Mouse (Mus musculus) heart, embryonic 16.5 days (tissue): Measurements from ENCODE around the gene Kbtbd2. TPM values are rescaled to one million over a fixed set of nuclear protein-coding genes. Genes with fewer than 3 reads are reported as not detected.

Source experiments
- ATAC-seq: fragments of 200-750 bp; cut with Nextera tagmentation; replicated peaks from 2 replicates; pipeline ENCODE4 v1.8.0; 2017; ENCODE audit warnings: moderate number of reproducible peaks; ENCODE audit not compliant: insufficient read depth, low FRiP score; ENCODE audit errors: extremely low read depth
- H3K27ac ChIP-seq: fragments of 300-500 bp; sonication (generic); 2 replicates; pipeline ENCODE4 v1.5.1; 2014; ENCODE audit warnings: mild to moderate bottlenecking, low read length, control low read depth, moderate library complexity
- H3K27me3 ChIP-seq: fragments of 300-500 bp; sonication (generic); 2 replicates; pipeline ENCODE4 v1.6.1; 2014; ENCODE audit warnings: low read length, mixed read lengths; ENCODE audit not compliant: control insufficient read depth, insufficient read depth
- H3K36me3 ChIP-seq: fragments of 300-500 bp; sonication (generic); 2 replicates; pipeline ENCODE4 v1.6.1; 2014; ENCODE audit not compliant: control insufficient read depth, insufficient read depth
- H3K4me1 ChIP-seq: fragments of 300-500 bp; sonication (generic); 2 replicates; pipeline ENCODE4 v1.6.1; 2014; ENCODE audit warnings: low read length, mixed read lengths; ENCODE audit not compliant: control insufficient read depth, insufficient read depth
- H3K4me2 ChIP-seq: fragments of 300-500 bp; sonication (generic); 2 replicates; pipeline ENCODE4 v1.6.1; 2014; ENCODE audit warnings: low read depth, mild to moderate bottlenecking, control low read depth, low read length
- H3K4me3 ChIP-seq: fragments of 300-500 bp; sonication (generic); 2 replicates; pipeline ENCODE4 v1.5.1; 2014; ENCODE audit warnings: mild to moderate bottlenecking, control low read depth, low read length
- H3K9ac ChIP-seq: fragments of 300-500 bp; sonication (generic); 2 replicates; pipeline ENCODE4 v1.6.1; 2014; ENCODE audit warnings: low read length, control low read depth
- H3K9me3 ChIP-seq: fragments of 300-500 bp; sonication (generic); replicated peaks from 2 replicates; pipeline ENCODE4 v1.6.1; 2016; ENCODE audit warnings: low read length; ENCODE audit not compliant: control insufficient read depth
- WGBS: fragments of 180-500 bp; shearing (Covaris S2); extraction: QIAGEN DNeasy Blood & Tissue Kit; methylation state at CpG from one replicate; pipeline ENCODE4 v1.1.7; 2014; 5-methylcytosine and 5-hydroxymethylcytosine counted together
- polyA plus RNA-seq: library from polyadenylated mRNA; unstranded; fragments of >200 nt; fragmentation: Nextera tagmentation; extraction: Ambion mirVana; gene quantifications from 2 replicates; pipeline ENCODE4 v1.2.1, GENCODE M21; 2015

Kbtbd2 gene
- polyA plus RNA-seq, 1 experiment from 2014 or later = 32.6 TPM

DNA sequence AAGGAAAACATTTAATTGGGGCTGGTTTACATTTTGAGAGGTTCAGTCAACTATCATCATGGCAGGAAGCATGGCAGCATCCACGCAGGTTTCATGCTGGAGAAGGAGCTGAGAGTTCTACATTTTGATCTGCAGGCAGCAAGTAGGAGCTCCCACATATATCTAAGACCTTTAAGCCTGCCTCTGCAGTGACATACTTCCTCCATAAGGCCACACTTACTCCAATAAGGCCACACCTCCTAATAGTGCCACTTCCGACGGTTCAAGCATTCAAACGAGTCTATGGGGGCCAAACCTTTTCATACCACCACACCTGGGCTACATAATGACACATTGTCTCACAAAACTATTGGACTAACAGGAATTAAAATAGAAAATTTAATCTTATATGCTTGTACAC lies 31.9 kb downstream of the Kbtbd2 start:
- H3K4me3 ChIP-seq = no peak overlapping the region
- no peak for ATAC-seq
- WGBS = 79% methylated on average over 4 of the region's 4 CpGs
- H3K27me3 ChIP-seq = no peaks in the 10 kb centered on the region
- peaks cover 8% of the 10 kb centered on the region for H3K4me1 ChIP-seq
- no peaks in the 10 kb centered on the region for H3K9me3 ChIP-seq
- H3K9ac ChIP-seq = no peak overlapping the region
- no peak overlapping the region for H3K4me2 ChIP-seq
- no peak overlapping the region for H3K27ac ChIP-seq
- peaks cover 8% of the 10 kb centered on the region for H3K36me3 ChIP-seq

DNA sequence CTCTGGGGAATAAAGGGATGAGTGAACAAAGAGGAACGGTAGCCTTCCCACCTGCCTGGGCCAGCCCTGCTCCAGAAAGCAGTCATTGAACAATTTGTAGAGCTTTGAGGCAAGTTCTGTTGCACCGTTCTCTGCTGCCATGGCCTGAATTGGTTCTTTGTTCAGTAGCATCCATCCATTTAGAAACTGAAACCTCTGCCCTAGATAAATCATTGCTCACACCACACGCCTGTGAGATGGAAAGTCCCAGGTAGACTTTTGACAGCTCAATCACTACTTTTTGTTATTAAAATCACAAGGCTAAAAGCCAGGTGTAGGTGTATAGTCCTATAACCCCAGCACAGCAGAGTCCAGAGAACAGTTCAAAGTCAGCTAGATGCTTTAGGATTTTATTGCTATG lies 32.3 kb downstream of the Kbtbd2 start:
- peaks cover 8% of the 10 kb centered on the region for H3K4me1 ChIP-seq
- H3K27me3 ChIP-seq = no peaks in the 10 kb centered on the region
- no peak overlapping the region for H3K27ac ChIP-seq
- H3K4me2 ChIP-seq = no peak overlapping the region
- no peak overlapping the region for H3K9ac ChIP-seq
- WGBS = 85% methylated on average over 3 of the region's 3 CpGs
- ATAC-seq = no peak
- no peak overlapping the region for H3K4me3 ChIP-seq
- no peaks in the 10 kb centered on the region for H3K9me3 ChIP-seq
- peaks cover 8% of the 10 kb centered on the region for H3K36me3 ChIP-seq

DNA sequence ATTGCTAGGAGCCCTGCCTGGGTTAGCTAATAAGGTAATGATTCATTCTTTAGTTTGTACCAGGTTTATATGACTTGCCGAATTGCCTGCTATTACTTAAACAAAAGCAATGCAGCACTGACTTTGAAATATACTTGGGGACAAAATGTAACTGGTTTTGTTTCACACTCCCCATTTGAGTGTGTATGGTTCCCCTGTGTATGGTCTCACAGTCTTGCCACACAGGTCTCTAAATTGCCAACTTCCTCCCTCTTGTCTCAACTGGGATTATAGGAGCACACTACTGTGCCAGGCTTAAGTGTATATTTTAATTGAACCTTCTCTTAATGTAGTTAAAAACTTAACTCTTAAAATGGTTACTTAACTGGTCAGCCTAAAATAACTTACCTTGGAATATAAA lies 38.3 kb downstream of the Kbtbd2 start:
- no peak for ATAC-seq
- Histone ChIP-seq H3K4me1 (peaks cover 8% of the 10 kb centered on the region), H3K36me3 (peaks cover 35% of the 10 kb centered on the region), H3K9me3 (no peaks in the 10 kb centered on the region), H3K4me3 (no peak overlapping the region), H3K27me3 (no peaks in the 10 kb centered on the region), H3K27ac (no peak overlapping the region), H3K4me2 (no peak overlapping the region), H3K9ac (no peak overlapping the region)
- WGBS = 95% methylated on average over 1 of the region's 1 CpGs

DNA sequence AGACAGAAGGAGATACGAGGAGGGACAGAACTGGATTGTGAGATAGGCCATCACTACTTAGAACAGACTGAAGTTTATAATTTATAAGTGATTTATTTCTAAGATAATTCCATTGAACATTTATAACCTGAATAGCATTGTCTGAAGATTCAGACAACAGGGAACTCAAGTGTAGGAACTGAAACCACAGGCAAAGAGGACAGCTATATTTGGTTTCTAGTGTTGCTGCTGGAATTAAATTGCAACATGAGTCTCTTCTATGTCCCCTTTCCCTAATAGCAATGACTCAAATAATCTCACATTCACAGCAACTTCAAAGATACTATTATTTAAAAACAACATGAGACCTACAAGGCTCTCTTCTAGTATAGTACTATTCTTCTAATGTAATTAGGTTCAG lies 41.5 kb downstream of the Kbtbd2 start:
- no peaks in the 10 kb centered on the region for H3K4me1 ChIP-seq
- H3K4me3 ChIP-seq = no peak overlapping the region
- no peak for ATAC-seq
- H3K9ac ChIP-seq = no peak overlapping the region
- no peaks in the 10 kb centered on the region for H3K9me3 ChIP-seq
- 78% methylated on average over 1 of the region's 1 CpGs for WGBS
- H3K27ac ChIP-seq = no peak overlapping the region
- peaks cover 35% of the 10 kb centered on the region for H3K36me3 ChIP-seq
- H3K27me3 ChIP-seq = no peaks in the 10 kb centered on the region
- no peak overlapping the region for H3K4me2 ChIP-seq

DNA sequence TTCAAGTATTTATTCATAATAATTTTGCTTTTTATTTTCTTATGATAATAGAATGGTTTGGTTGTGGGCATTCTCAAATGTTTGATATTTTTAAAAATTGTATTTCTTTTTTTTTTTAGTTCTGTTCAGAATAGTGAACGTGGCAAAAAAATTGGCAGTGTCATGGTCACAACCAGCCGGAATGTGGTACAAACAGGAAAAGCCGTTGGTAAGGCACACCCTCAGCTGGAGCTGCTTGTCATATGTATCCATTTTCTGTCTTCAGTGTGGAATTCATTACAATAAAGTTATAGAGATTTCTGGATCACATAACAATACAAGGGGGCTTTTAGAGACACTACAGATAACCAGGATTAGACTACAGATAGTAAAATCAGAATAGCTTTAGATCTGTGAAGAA lies 43.9 kb downstream of the Kbtbd2 start:
- no peak overlapping the region for H3K4me3 ChIP-seq
- no peak overlapping the region for H3K9ac ChIP-seq
- no peaks in the 10 kb centered on the region for H3K27me3 ChIP-seq
- H3K36me3 ChIP-seq = peaks cover 35% of the 10 kb centered on the region
- no peak overlapping the region for H3K27ac ChIP-seq
- no peak overlapping the region for H3K4me2 ChIP-seq
- 90% methylated on average over 3 of the region's 3 CpGs for WGBS
- ATAC-seq = no peak
- no peaks in the 10 kb centered on the region for H3K4me1 ChIP-seq
- H3K9me3 ChIP-seq = no peaks in the 10 kb centered on the region

DNA sequence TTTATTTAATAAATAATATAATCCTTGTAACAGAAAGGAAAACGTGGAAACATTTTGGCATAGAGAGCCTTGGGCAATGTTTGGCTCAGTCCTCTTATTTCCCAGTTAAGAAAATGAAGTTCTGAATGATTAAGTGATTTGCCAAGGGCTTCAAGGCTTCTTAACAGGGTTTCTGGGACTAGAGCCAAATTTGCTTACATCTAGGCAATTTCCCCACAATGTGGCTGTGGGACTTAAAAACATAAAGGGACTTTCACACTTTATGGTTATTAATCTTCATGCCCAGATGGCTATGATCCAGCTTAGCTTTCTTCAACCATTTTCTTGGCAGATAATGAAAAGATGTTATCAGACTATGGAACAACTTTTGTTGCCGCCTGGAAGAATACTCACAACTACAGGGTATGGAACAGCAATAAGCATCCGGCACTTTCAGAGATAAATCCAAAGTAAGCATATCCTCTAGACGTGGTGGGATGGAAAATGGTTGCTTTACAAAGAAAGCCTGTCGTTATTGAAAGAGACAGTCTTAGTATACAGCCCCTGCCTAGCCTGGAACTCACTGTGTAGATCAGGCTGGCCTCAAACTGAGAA lies 51.6 kb downstream of the Kbtbd2 start:
- Histone ChIP-seq H3K9me3 (no peaks in the 10 kb centered on the region), H3K27ac (peak overlapping the region; percentile 5; the same call in 1 of the 2 replicates), H3K36me3 (peaks cover 10% of the 10 kb centered on the region), H3K4me3 (no peak overlapping the region), H3K4me2 (no peak overlapping the region), H3K9ac (no peak overlapping the region), H3K27me3 (no peaks in the 10 kb centered on the region), H3K4me1 (no peaks in the 10 kb centered on the region)
- no peak for ATAC-seq
- 60% methylated on average over 5 of the region's 5 CpGs for WGBS

DNA sequence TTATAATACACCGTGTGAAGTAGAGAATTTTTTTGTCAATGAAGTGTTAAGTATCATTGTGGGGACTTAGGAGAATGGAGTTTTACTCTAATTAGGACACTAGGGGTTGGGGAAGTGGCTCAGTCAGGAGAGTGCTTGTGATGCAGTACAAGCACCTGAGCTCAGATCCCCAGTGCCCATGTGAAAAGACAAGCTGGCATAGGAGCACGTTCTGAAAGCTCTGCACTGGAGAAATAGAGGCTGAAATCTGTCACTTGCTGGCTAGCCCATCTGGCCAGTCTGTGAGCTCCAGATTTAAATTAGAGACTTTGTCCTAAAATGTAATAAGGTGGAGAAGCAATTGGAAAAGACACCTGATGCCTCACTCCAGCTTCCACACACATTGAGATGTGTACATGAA lies 65.1 kb downstream of the Kbtbd2 start:
- H3K4me3 ChIP-seq = no peak overlapping the region
- H3K4me1 ChIP-seq = no peaks in the 10 kb centered on the region
- WGBS = 85% methylated on average over 2 of the region's 2 CpGs
- H3K36me3 ChIP-seq = peaks cover 37% of the 10 kb centered on the region
- no peak for ATAC-seq
- no peak overlapping the region for H3K27ac ChIP-seq
- H3K9me3 ChIP-seq = no peaks in the 10 kb centered on the region
- no peak overlapping the region for H3K9ac ChIP-seq
- H3K27me3 ChIP-seq = no peaks in the 10 kb centered on the region
- no peak overlapping the region for H3K4me2 ChIP-seq

Other genes starting within 250 kb of the Kbtbd2 start
- 12.7 and 14.0 TPM in 2 replicates for gene Pde1c, start 228.7 kb downstream of the Kbtbd2 start, polyA plus RNA-seq
- 50.7 and 56.3 TPM in 2 replicates for gene Lsm5, start 93.1 kb downstream of the Kbtbd2 start, polyA plus RNA-seq
- 7.3 and 7.7 TPM in 2 replicates for gene Avl9, start 82.9 kb downstream of the Kbtbd2 start, polyA plus RNA-seq
- gene Fkbp9, start 34.2 kb upstream of the Kbtbd2 start, polyA plus RNA-seq = 138 and 143 TPM in 2 replicates
- gene Nt5c3, start 126.1 kb upstream of the Kbtbd2 start, polyA plus RNA-seq = 70.6 and 77.0 TPM in 2 replicates
- gene Vmn1r4, start 126.2 kb upstream of the Kbtbd2 start, polyA plus RNA-seq = 0.16 TPM in 2 replicates
- gene Vmn1r5, start 172.5 kb upstream of the Kbtbd2 start, polyA plus RNA-seq = not detected in 2 replicates
- gene Vmn1r6, start 199.4 kb upstream of the Kbtbd2 start, polyA plus RNA-seq = not detected in 2 replicates
- not detected in 2 replicates for gene Vmn1r7, start 227.5 kb upstream of the Kbtbd2 start, polyA plus RNA-seq
- gene Vmn1r8, start 234.5 kb upstream of the Kbtbd2 start, polyA plus RNA-seq = not detected in 2 replicates